Mouse (Mus musculus): ENCODE measurements around the gene Selenbp1. TPM values are rescaled to one million over a fixed set of nuclear protein-coding genes. Genes with fewer than 3 reads are reported as not detected.

Selenbp1 gene
- polyA plus RNA-seq, 1 experiment from 2014 or later = 129 TPM

DNA sequence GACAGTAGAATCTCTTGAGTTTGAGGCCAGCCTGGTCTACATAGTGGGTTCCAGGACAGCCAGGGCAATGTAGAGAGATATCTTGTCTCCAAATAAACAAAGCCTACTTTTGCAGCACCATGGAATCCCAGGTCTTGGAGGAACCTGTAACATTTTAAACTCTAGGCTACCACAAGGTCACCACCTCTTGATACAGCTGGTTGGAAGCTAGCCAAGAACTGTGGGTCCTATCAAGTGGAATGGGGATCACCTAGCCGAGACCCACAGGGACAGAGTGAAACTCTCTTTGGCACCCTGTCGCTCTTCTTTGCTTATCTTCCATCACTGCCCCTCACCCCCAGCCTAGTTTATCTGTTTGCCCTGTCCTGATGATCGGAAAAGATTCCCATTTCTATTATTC, 39.7 kb downstream of the Selenbp1 start:
- ATAC-seq (no peak), DNase-seq (no peak)
- Histone ChIP-seq H3K27me3 (ENCODE audit: insufficient read depth, low read length) (no peaks in the 10 kb centered on the region), H3K9ac (replicated peaks) (no peak overlapping the region), H3K4me3 (ENCODE audit: low read depth, low read length) (no peak overlapping the region), H3K4me1 (ENCODE audit: insufficient read depth) (peaks cover 23% of the 10 kb centered on the region), H3K4me2 (ENCODE audit: low read depth, low read length) (no peak overlapping the region), H3K36me3 (replicated peaks; ENCODE audit: insufficient read depth, low read length) (0 out of 2 replicates have a peak, but pooled peaks cover 3% of the 10 kb centered on the region), H3K27ac (ENCODE audit: low read depth) (no peak overlapping the region), H3K9me3 (ENCODE audit: low read length) (no peaks in the 10 kb centered on the region)
- WGBS (ENCODE audit: insufficient replicate concordance) = 65% methylated on average over 3 of the region's 3 CpGs
- TF ChIP-seq CTCF (IDR thresholded peaks at IDR 0.05; ENCODE audit: low read depth) = no peak
- no peak for TF ChIP-seq EP300 (IDR thresholded peaks at IDR 0.05; ENCODE audit: low read depth)

DNA sequence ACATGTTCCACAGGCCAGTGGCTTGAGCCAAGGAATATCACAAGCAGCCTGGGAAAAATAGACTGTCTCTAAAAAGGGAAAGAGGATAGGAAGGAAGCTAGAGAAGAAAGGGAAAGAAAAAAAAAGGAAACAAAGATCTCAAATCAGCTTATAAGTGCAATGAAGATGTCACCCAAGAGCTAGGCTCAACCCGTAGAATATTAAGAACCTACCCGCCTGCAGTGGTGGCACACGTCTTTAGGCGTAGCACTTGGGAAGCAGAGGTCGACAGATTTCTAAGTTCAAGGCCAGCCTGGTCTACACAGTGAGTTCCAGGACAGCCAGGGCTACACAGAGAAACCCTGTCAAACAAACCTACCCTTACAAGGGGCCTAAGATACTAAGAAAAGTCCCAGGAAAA, 40.8 kb downstream of the Selenbp1 start:
- no peaks in the 10 kb centered on the region for H3K9me3 ChIP-seq (ENCODE audit: low read length)
- H3K9ac ChIP-seq (replicated peaks) = no peak overlapping the region
- ATAC-seq = no peak
- H3K4me1 ChIP-seq (ENCODE audit: insufficient read depth) = peaks cover 23% of the 10 kb centered on the region
- WGBS (ENCODE audit: insufficient replicate concordance) = 76% methylated on average over 5 of the region's 5 CpGs
- H3K36me3 ChIP-seq (replicated peaks; ENCODE audit: insufficient read depth, low read length) = 0 out of 2 replicates have a peak, but pooled peaks cover 6% of the 10 kb centered on the region
- peak overlapping the region; percentile 82 for H3K4me2 ChIP-seq (ENCODE audit: low read depth, low read length)
- H3K27me3 ChIP-seq (ENCODE audit: insufficient read depth, low read length) = no peaks in the 10 kb centered on the region
- TF ChIP-seq EP300 (IDR thresholded peaks at IDR 0.05; ENCODE audit: low read depth) = no peak
- TF ChIP-seq CTCF (IDR thresholded peaks at IDR 0.05; ENCODE audit: low read depth) = no peak
- H3K27ac ChIP-seq (ENCODE audit: low read depth) = no peak overlapping the region
- peak overlapping the region; percentile 77; the same call in 1 of the 2 replicates for H3K4me3 ChIP-seq (ENCODE audit: low read depth, low read length)
- DNase-seq = no peak

DNA sequence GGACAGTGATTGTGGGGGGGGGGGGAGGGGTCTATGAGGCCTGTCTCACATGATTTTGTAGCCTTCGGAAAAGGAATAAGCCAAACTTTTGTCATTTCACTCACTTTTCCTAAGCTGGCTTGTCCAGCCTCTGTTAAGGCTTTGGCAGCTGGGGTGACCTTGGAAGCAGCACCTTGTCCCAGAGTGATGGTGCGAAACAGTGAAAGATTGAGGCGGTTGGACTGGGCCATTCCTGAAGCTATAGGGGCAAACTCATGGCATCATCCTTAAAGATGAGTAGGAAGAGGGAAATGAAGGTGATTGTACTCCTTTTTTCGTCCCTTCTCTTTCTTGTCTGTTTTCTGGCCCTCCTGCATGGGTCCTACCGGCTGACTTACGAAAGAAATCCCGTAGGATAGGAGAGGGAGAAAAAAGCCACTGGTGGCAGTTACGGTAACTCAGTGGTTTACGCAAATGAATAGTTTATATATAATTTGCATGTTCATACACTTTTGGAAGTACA, 41.2 kb downstream of the Selenbp1 start:
- 24% methylated on average over 9 of the region's 9 CpGs for WGBS (ENCODE audit: insufficient replicate concordance)
- H3K36me3 ChIP-seq (replicated peaks; ENCODE audit: insufficient read depth, low read length) = 0 out of 2 replicates have a peak, but pooled peaks cover 6% of the 10 kb centered on the region
- no peak for TF ChIP-seq CTCF (IDR thresholded peaks at IDR 0.05; ENCODE audit: low read depth)
- no peak for TF ChIP-seq EP300 (IDR thresholded peaks at IDR 0.05; ENCODE audit: low read depth)
- peaks cover 23% of the 10 kb centered on the region for H3K4me1 ChIP-seq (ENCODE audit: insufficient read depth)
- peak overlapping the region; percentile 82 for H3K4me2 ChIP-seq (ENCODE audit: low read depth, low read length)
- peak overlapping the region; percentile 77 for H3K4me3 ChIP-seq (ENCODE audit: low read depth, low read length)
- DNase-seq (no peak), ATAC-seq (peak; percentile 11; the same call in 1 of the 2 replicates)
- H3K9me3 ChIP-seq (ENCODE audit: low read length) = no peaks in the 10 kb centered on the region
- no peaks in the 10 kb centered on the region for H3K27me3 ChIP-seq (ENCODE audit: insufficient read depth, low read length)
- peak overlapping the region; percentile 64 for H3K9ac ChIP-seq (replicated peaks)
- H3K27ac ChIP-seq (ENCODE audit: low read depth) = peak overlapping the region; percentile 29; the same call in 1 of the 2 replicates

DNA sequence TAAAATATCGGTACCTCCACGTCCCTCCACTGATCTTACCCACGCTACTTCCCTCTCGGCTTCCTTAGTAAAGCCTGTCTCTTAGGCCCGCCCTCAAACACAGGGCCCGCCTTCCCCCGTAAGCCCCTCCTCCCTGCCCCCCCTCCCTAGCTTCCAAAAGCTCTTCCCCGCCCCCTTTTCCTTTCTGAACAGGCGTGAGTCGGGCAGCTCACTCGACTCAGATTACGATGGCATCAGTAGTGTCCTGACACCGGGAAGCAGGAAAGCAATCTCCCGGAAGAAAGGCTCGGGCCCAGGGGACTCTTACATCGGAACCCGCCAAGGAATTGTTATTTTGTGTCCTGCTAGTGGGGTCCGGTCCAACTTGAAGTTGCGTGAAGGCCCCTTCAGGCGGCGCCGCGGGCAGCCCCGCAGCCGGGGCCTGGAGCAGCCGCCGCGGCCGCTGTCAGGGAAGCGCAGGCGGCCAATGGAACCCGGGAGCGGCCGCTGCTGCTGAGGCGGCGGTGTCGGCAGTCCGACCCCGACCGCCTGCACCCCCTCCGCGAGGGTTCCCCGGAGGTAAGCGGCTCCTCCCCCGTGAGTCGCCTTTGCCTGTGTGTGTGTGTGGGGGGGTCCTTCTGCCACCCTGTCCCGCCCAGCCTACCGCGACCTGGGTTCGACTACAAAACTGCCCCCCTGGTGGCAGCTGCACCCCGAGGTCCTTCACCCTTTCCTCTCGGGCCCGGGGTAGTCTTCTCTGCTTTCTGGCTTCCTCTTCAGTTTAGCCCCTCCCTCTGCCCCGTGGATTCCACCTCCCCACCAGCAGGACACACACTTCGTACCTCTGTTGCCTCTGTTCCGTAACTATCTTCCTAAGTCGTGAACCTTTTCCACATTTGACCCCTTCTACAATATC, 41.9 kb downstream of the Selenbp1 start, which contains the start of gene Pi4kb:
Gene Pi4kb (plus strand): TSS at position 204 of the 895 bp plus-strand sequence.
- Histone ChIP-seq H3K27ac (ENCODE audit: low read depth) (peak within 1 kb of the TSS; percentile 92), H3K4me2 (ENCODE audit: low read depth, low read length) (peak within 1 kb of the TSS; percentile 82), H3K27me3 (ENCODE audit: insufficient read depth, low read length) (no peaks in the 10 kb centered on the region), H3K9ac (replicated peaks) (peak within 1 kb of the TSS; percentile 77), H3K36me3 (replicated peaks; ENCODE audit: insufficient read depth, low read length) (0 out of 2 replicates have a peak, but pooled peaks cover 6% of the 10 kb centered on the region), H3K4me1 (ENCODE audit: insufficient read depth) (peaks cover 23% of the 10 kb centered on the region), H3K4me3 (ENCODE audit: low read depth, low read length) (peak within 1 kb of the TSS; percentile 77), H3K9me3 (ENCODE audit: low read length) (no peaks in the 10 kb centered on the region)
- ATAC-seq (peak; percentile 94), DNase-seq (peak; percentile 95)
- peak; percentile 40 for TF ChIP-seq CTCF (IDR thresholded peaks at IDR 0.05; ENCODE audit: low read depth)
- TF ChIP-seq EP300 (IDR thresholded peaks at IDR 0.05; ENCODE audit: low read depth) = peak; percentile 60; the same call in 1 of the 2 replicates
- WGBS (ENCODE audit: insufficient replicate concordance) = under 1% methylated on average over 49 of the region's 57 CpGs

DNA sequence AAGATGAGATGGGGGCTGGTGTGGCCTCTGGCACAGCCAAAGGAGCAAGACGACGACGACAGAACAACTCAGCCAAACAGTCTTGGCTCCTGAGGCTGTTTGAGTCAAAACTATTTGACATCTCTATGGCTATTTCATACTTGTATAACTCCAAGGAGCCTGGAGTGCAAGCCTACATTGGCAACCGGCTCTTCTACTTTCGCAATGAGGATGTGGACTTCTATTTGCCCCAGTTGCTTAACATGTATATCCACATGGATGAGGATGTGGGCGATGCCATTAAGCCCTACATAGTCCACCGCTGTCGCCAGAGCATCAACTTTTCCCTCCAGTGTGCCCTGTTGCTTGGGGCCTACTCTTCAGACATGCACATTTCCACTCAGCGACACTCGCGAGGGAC, 51.5 kb downstream of the Selenbp1 start:
- ATAC-seq (no peak), DNase-seq (no peak)
- Histone ChIP-seq H3K4me2 (ENCODE audit: low read depth, low read length) (no peak overlapping the region), H3K9ac (replicated peaks) (no peak overlapping the region), H3K4me3 (ENCODE audit: low read depth, low read length) (no peak overlapping the region), H3K36me3 (replicated peaks; ENCODE audit: insufficient read depth, low read length) (peaks cover 44% of the 10 kb centered on the region), H3K27me3 (ENCODE audit: insufficient read depth, low read length) (no peaks in the 10 kb centered on the region), H3K27ac (ENCODE audit: low read depth) (no peak overlapping the region), H3K4me1 (ENCODE audit: insufficient read depth) (peaks cover 17% of the 10 kb centered on the region), H3K9me3 (ENCODE audit: low read length) (no peaks in the 10 kb centered on the region)
- TF ChIP-seq EP300 (IDR thresholded peaks at IDR 0.05; ENCODE audit: low read depth) (no peak), CTCF (IDR thresholded peaks at IDR 0.05; ENCODE audit: low read depth) (no peak)
- WGBS (ENCODE audit: insufficient replicate concordance) = 80% methylated on average over 11 of the region's 11 CpGs

DNA sequence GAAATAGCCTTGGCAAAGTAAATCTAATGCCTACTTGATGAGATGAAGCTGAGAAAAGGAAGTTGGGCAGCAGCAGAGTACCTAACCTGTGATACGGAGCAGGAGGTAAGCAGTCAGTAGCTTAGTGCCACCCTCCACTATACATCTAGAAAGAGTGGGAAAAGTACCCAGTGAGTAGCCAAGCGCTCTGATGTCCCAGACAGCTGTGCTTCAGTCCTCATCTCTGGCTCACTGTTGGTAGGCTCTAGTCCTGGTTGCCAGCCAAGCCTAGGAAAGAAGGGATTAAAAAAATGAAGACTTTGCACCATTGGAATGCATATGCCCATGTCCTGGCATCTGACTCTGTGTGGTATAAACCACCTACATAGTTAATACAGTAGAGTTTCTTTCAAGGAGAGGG, 52.7 kb downstream of the Selenbp1 start:
- no peaks in the 10 kb centered on the region for H3K27me3 ChIP-seq (ENCODE audit: insufficient read depth, low read length)
- H3K9me3 ChIP-seq (ENCODE audit: low read length) = no peaks in the 10 kb centered on the region
- TF ChIP-seq CTCF (IDR thresholded peaks at IDR 0.05; ENCODE audit: low read depth) (no peak), EP300 (IDR thresholded peaks at IDR 0.05; ENCODE audit: low read depth) (no peak)
- H3K36me3 ChIP-seq (replicated peaks; ENCODE audit: insufficient read depth, low read length) = peaks cover 46% of the 10 kb centered on the region
- H3K4me2 ChIP-seq (ENCODE audit: low read depth, low read length) = no peak overlapping the region
- no peak for ATAC-seq
- H3K27ac ChIP-seq (ENCODE audit: low read depth) = no peak overlapping the region
- peaks cover 21% of the 10 kb centered on the region for H3K4me1 ChIP-seq (ENCODE audit: insufficient read depth)
- no peak overlapping the region for H3K9ac ChIP-seq (replicated peaks)
- 89% methylated on average over 2 of the region's 2 CpGs for WGBS (ENCODE audit: insufficient replicate concordance)
- H3K4me3 ChIP-seq (ENCODE audit: low read depth, low read length) = no peak overlapping the region
- DNase-seq = no peak

Data from liver, postnatal 0 days (tissue).